Mouse (Mus musculus) ES-E14 (cell line): ENCODE results near the gene Fsd2. TPM values are rescaled to one million over a fixed set of nuclear protein-coding genes. Genes with fewer than 3 reads are reported as not detected.

Experiments used
- DNase-seq: peaks from one replicate; pipeline ENCODE4 v3.0.0-alpha.2; 2013; ENCODE audit warnings: low read depth, low spot score
- H3K27ac ChIP-seq: 2 replicates; pipeline ENCODE4 v1.5.1; 2012; ENCODE audit warnings: low read depth, mild to moderate bottlenecking, low read length, moderate library complexity, mixed read lengths; ENCODE audit not compliant: poor library complexity, insufficient read depth, severe bottlenecking
- H3K36me3 ChIP-seq: 2 replicates; pipeline ENCODE4 v1.6.1; 2012; ENCODE audit warnings: mild to moderate bottlenecking, low read length, moderate library complexity, mixed read lengths; ENCODE audit not compliant: control insufficient read depth, poor library complexity, insufficient read depth, severe bottlenecking
- H3K4me1 ChIP-seq, 2 experiments: fragments of 150-350 bp in 1 of 2; sonication (generic) in 1 of 2; 2 replicates each; pipeline ENCODE4 v1.6.1; 2012; ENCODE audit warnings: low read length in 2 of 2, mild to moderate bottlenecking in 1 of 2, mixed read lengths in 1 of 2; ENCODE audit not compliant: control insufficient read depth in 2 of 2, insufficient read depth in 2 of 2, poor library complexity in 1 of 2
- H3K4me3 ChIP-seq, 2 experiments: fragments of 150-350 bp in 1 of 2; sonication (generic) in 1 of 2; 2 replicates each; pipeline ENCODE4 v1.5.1; 2012; ENCODE audit warnings: low read length in 2 of 2, low read depth in 1 of 2, mild to moderate bottlenecking in 1 of 2, mixed read lengths in 1 of 2; ENCODE audit not compliant: insufficient read depth in 1 of 2, poor library complexity in 1 of 2, severe bottlenecking in 1 of 2
- H3K9ac ChIP-seq: 2 replicates; pipeline ENCODE4 v1.6.1; 2012; ENCODE audit warnings: low read depth, mild to moderate bottlenecking, low read length, mixed read lengths; ENCODE audit not compliant: poor library complexity, insufficient read depth, severe bottlenecking
- H3K9me3 ChIP-seq: fragments of 150-350 bp; sonication (generic); 2 replicates; pipeline ENCODE4 v1.6.1; 2012; ENCODE audit warnings: low read depth, mild to moderate bottlenecking, low read length; ENCODE audit not compliant: control insufficient read depth, insufficient read depth
- CHD2 ChIP-seq: IDR thresholded peaks from 2 replicates; pipeline ENCODE4 v1.6.1; 2014; ENCODE audit warnings: mild to moderate bottlenecking, low read depth, low read length, inconsistent platforms
- HCFC1 ChIP-seq: IDR thresholded peaks from 2 replicates; pipeline ENCODE4 v1.6.1; 2012; ENCODE audit warnings: low read length, inconsistent platforms, borderline replicate concordance; ENCODE audit not compliant: insufficient read depth
- MAFK ChIP-seq: IDR thresholded peaks from 2 replicates; pipeline ENCODE4 v1.6.1; 2014; ENCODE audit warnings: mild to moderate bottlenecking, low read depth, low read length, inconsistent platforms; ENCODE audit not compliant: insufficient read depth
- ZC3H11A ChIP-seq: IDR thresholded peaks from 2 replicates; pipeline ENCODE4 v1.6.1; 2012; ENCODE audit warnings: low read depth, mild to moderate bottlenecking, inconsistent platforms, low read length, borderline replicate concordance
- ZNF384 ChIP-seq: IDR thresholded peaks from 2 replicates; pipeline ENCODE4 v1.6.1; 2012; ENCODE audit warnings: low read depth, low read length, inconsistent platforms
- in situ Hi-C, 2 experiments: fragments of 600-800 bp; cut with MboI; formaldehyde crosslinking; loops; one replicate each; pipeline ENCODE4 v1.15.1; 2025; ENCODE audit warnings: low sequenced_read_pairs in 2 of 2, inconsistent platforms in 1 of 2; ENCODE audit not compliant: unreplicated experiment in 2 of 2
- total RNA-seq: library from RNA; depleted of rRNA; stranded (reverse); fragments of 300-350 nt; gene quantifications from 2 replicates; pipeline ENCODE4 v1.2.3, GENCODE M21; 2012; rRNA removed

Fsd2 gene
- total RNA-seq, result 0.05 and 0.09 TPM in 2 replicates

- no peak for DNase-seq
- Histone ChIP-seq H3K9ac (no peak within 1 kb of the TSS), H3K27ac (no peak within 1 kb of the TSS), H3K4me3 (no peak within 1 kb of the TSS), H3K4me1 (peaks cover 0 to 2% of the 10 kb centered on the region in 2 experiments; a peak in 1 of 4 replicates), H3K9me3 (no peaks in the 10 kb centered on the region), H3K36me3 (no peaks in the 10 kb centered on the region)
- in situ Hi-C loops, result no loop called here
- TF ChIP-seq HCFC1 (no peak), CHD2 (no peak), ZC3H11A (no peak), MAFK (no peak), ZNF384 (no peak)
Measured at GRCm38 (mm10) chr7:81566892-81567291, at the start of gene Fsd2. Gene Fsd2, minus strand, starts transcription at chr7:81566944.

- DNase-seq, result no peak
- TF ChIP-seq HCFC1, result no peak
- no peak for TF ChIP-seq ZNF384
- no peak for TF ChIP-seq ZC3H11A
- TF ChIP-seq CHD2, result no peak
- no peak for TF ChIP-seq MAFK
- Histone ChIP-seq H3K36me3 (no peaks in the 10 kb centered on the region), H3K9me3 (no peaks in the 10 kb centered on the region), H3K4me3 (no peak overlapping the region), H3K9ac (no peak overlapping the region), H3K4me1 (peaks cover 0 to 6% of the 10 kb centered on the region in 2 experiments; a peak in 1 of 4 replicates), H3K27ac (no peak overlapping the region)
- in situ Hi-C loops, result no loop called here
Measured at GRCm38 (mm10) chr7:81615031-81615430, 48.3 kb upstream of the Fsd2 start.

GRCm38 (mm10) chr7:81612856-81613635 is 46.3 kb upstream of the Fsd2 start:
- DNase-seq, result no peak
- TF ChIP-seq MAFK (no peak), HCFC1 (no peak), CHD2 (no peak), ZNF384 (no peak), ZC3H11A (no peak)

GRCm38 (mm10) chr7:81610125-81610524 is 43.4 kb upstream of the Fsd2 start:
- TF ChIP-seq ZNF384 (no peak), ZC3H11A (peak; percentile 13; the same call in 1 of the 2 replicates), HCFC1 (no peak), CHD2 (no peak), MAFK (no peak)
- Histone ChIP-seq H3K9ac (0 out of 2 replicates have a peak overlapping the region, but pooled peaks have one; percentile 18), H3K27ac (no peak overlapping the region), H3K4me1 (peaks cover 0 to 6% of the 10 kb centered on the region in 2 experiments; a peak in 1 of 4 replicates), H3K36me3 (no peaks in the 10 kb centered on the region), H3K9me3 (no peaks in the 10 kb centered on the region), H3K4me3 (peak overlapping the region; percentile 37 to 40; a peak in 3 of 4 replicates)
- in situ Hi-C loops, result no loop called here
- peak; percentile 78 for DNase-seq

More at GRCm38 (mm10) chr7:81612856-81613635, 46.3 kb upstream of the Fsd2 start:
- Histone ChIP-seq H3K4me1 (peaks cover 0 to 9% of the 10 kb centered on the region in 2 experiments; a peak in 1 of 4 replicates), H3K9ac (no peak overlapping the region), H3K4me3 (no peak overlapping the region), H3K27ac (no peak overlapping the region), H3K36me3 (no peaks in the 10 kb centered on the region), H3K9me3 (no peaks in the 10 kb centered on the region)
- in situ Hi-C loops, result no loop called here
